Mouse (Mus musculus) gastrocnemius, adult 18-20 months (tissue): ENCODE results near the gene Rpl3l. TPM values are rescaled to one million over a fixed set of nuclear protein-coding genes. Genes with fewer than 3 reads are reported as not detected.
"Not testable (repeated sequence)": the region's sequence is repeated elsewhere in the genome, so short reads cannot be mapped to it uniquely, and the experiment has no call there.

Source experiments
- DNase-seq: peaks from one replicate; pipeline ENCODE4 v3.0.0; 2021; ENCODE audit warnings: low spot score
- total RNA-seq, 2 experiments: library from RNA; stranded (reverse); gene quantifications; 2 replicates each; pipeline ENCODE4 v1.2.3; 2021

The Rpl3l gene
- total RNA-seq, 2 experiments from 2014 or later = 764 to 767 TPM

DNA sequence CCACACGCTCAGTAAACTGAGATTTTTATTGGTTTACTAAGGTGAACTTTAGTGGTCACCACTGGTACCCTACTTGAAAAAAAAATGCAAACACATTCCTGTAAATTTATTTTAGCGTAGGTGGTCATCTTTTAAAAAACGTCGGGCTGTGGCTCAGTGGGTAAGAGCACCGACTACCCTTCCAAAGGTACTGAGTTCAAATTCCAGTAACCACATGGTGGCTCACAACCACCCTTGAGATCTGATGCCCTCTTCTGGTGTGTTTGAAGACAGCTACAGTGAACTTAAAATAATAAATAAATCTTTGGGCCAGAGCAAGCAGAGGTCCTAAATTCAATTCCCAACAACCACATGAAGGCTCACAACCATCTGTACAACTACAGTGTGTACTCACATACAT lies 8.7 kb upstream of the Rpl3l start:
- not testable (repeated sequence) for DNase-seq

DNA sequence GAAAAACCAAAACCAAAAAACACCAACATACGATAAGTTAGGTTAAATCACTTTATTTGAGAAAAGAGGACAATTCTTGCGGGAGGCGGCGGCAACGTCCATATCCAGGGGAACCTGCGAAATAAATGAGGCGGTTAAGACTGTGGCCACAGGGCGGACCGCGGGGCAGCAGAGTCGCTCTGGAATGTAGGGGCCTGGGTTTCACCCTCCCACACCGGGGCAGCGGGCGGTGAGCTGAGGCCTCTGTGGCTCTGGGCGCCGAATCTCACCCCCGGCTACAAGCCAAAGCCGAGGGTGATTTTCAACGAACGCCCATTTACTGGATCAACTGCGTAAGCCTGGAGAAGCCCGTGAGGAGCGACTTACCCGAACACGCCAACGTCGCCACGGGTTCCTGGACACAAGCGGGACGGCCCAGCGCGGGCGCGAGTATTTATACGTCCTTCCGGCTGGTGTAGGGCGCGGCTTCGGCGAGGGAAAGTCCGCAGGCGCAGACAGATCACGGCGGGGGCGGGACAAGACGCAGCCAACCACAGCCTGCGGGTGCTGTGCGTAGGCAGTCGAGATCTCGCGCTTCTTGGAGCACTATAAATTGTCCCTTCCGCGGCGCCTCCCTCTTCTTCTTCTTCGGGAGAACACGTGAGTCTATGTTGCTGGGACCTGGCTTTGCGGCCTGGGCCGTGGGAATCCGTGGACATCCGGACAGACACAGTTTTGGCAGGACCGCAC lies 8.0 kb upstream of the Rpl3l start:
- peak; percentile 98 for DNase-seq

DNA sequence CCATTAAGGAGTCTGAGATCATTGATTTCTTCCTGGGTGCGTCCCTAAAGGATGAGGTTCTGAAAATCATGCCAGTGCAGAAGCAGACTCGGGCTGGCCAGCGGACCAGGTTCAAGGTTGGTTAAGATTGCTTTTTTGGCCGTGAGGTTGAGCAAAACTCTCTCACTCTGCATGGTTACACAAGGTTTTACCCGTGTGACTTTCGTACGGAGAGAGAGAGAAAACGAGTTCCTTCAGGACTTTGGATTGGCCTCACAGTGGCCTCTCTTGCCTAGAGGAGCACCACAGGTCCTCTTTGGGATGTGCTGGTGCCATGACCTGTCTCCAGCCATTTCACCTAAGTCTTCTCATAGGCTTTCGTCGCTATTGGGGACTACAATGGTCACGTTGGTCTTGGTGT lies 7.0 kb upstream of the Rpl3l start:
- DNase-seq = not testable (repeated sequence)

DNA sequence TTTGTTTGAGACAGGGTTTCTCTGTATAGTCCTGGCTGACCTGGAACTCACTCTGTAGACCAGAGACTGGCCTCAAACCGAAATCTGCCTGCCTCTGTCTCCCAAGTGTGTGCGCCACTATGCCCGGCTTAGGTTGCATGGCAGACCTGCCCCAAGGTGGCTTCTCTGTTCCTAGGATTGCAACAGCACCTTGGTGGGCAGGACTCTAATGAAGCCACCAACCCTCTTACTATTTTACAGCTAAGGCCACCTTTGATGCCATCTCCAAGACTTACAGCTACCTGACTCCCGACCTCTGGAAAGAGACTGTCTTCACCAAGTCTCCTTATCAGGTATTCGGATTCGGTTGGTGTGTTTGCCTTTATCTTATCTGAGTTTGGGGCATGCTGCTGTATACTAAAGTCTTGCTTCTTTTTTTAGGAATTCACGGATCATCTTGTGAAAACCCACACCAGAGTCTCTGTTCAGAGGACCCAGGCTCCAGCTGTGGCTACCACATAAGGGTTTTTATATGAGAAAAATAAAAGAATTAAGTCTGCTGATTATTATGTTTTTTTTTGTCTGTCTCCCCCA lies 6.2 kb upstream of the Rpl3l start:
- DNase-seq = not testable (repeated sequence)

DNA sequence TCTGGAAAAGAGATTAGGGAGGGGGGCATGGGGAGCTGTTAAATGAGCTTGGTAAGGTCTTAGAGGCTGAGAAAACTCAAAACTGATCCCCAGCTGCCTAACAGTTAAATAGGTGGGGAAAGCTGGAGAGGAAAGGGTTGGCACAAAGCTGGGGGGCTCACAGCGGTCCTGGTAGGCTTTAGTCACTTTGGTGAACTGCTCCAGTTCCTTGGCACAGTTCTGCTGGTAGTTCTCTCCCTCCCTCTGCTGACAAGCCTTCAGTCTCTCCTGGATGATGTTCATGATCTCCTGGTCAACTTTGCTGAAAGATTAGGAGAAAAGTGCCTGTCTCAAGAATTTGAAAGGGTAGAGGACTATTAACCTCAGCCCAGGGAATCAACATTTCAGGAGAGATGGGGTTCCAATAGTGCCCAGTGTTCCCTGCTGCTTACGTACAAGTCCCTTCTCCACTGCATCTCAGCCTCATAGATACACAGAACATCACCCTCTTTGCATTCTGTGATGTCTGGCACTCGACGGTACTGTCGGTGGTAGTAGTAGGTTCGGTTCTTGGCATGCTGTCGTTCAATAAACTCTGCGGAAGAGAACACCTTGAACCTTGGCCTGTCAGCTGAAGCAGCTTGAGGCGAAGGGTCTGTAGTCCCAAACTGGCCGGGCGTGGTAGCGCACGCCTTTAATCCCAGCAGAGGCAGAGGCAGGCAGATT lies 5.2 kb upstream of the Rpl3l start:
- no peak for DNase-seq

DNA sequence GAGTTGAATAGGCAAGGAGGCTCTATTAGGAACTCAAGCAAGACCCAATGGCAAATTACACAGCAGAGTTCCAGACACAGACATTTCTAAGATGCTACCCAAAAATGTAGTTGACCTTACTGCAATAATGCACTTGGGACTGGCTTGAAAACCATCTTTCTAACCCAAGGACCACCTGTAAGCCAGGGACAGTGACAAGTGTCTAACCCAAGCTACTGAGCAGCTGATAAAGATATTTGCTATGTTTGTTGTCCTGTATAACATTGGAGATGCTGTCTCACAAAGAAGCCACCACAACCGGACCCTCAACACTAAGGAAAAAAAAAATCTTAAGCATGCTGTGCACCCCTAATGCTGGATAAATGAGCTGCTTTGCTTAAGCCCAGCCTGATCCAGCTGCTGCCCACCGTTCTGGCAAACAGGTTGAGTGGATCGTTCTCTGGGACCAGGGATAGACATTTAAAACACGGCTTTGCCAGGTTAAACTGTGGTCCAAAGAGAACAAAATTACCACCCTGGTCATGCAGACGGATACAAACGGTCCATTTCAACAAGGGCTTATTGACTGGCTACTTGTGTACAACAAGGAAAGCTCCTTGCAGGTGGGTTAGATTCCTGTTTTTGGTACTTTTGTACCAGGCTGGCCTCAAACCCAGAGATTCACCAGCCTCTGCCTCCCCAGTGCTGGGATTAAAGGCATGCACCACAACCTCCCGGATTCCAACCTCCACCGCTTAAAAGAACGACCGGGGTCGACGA lies 4.3 kb upstream of the Rpl3l start:
- no peak for DNase-seq

DNA sequence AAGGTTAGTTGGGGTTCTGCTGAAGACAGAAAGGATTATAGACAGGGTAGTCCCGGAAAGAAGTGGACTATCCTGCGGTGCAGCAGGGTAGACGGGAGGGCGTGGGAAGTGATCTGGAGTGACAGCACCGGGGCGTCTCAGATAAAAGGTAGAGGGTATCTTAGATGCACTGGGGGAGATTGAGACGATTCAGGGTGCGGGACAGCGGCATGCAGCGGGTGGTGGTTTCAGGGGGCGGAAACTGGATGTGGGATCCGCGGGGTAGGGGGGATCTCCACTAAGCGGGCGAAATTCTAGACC lies 3.8 kb upstream of the Rpl3l start:
- DNase-seq = no peak

DNA sequence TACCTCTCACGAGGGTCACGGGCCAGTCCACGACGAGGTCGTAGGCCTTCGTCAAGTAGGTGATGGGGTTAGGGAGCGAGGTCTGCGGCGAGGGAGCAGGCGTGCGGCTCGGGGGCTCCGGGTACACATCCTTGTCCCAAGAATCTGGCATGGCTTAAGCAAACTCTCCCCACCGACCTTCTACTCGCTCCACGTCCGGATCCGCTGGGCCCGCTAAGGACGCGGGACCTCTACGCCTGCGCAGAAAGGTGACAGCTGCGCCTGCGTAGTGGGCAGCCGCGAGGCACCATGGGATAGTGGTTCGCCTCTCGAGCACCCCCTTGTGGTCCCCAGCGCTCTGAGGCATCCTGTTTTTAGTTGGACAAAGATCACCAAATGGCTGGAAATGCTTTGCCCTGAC lies 3.4 kb upstream of the Rpl3l start, which contains the start of gene Ndufb10:
Gene Ndufb10 (minus strand): TSS at position 295 of the 400 bp plus-strand sequence.
- DNase-seq = peak; percentile 96

DNA sequence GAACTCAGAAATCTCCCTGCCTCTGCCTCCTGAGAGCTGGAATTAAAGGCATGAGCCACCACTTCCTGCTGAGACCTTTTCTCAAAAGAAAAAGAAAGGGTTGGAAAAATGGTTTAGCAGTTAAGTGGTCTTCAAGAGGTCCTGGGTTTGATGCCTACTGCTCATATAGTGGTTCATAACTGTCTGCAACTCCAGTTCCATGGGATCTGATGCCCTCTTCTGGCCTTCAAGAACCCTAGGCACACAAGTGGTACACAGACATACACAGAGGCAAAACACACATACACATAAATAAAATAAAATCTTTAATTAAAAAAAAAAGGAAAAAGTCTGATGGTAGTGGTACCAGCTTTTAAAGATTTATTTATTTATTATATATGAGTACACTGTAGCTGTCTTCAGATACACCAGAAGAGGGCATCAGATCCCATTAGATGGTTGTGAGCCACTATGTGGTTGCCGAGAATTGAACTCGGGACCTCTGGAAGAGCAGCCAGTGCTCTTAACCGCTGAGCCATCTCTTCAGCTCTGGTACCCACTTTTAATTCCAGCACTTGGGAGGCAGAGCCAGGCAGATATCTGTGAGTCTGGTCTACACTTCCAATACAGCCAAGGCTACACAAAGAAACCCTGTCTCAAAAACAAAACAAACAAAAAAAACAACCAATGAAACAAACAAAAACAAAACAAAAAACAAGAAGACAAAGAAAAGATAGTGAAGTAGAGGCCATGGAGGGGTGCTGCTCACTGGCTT lies 1.8 kb upstream of the Rpl3l start:
- DNase-seq = no peak

DNA sequence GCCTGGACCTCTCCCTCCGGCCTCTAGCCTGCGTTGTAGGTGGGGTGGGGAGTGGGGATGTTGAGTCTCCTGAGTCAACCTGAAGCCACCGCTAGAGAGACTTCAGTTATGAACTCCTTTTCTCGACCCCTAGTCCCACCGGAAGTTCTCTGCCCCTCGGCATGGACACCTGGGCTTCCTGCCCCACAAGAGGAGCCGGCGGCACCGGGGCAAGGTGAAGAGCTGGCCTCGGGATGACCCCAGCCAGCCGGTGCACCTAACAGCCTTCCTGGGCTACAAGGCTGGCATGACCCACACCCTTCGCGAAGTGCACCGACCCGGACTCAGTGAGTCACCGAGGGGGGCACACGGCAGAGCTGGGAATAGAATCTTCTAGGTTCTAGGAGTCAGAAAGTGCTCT lies 564 bp downstream of the Rpl3l start:
- no peak for DNase-seq

DNA sequence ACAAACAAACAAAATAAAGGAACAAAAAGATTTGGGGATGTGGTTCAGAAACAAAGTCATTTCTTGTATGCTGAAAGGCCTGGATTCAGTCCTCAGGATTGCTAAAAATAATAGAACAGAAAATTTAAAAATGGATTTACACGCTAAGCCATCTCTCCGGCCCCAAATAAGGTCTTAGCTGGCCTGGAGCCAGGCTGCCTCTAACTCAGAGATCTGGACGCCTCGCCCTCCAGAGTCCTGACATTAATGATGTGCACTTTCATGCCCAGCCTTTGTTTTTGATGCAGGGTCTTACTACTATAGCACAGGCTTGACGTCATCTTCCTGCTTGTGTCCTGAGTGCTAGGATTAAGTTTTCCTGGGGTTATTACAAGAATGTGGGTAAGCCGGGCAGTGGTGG lies 1.4 kb downstream of the Rpl3l start:
- peak; percentile 55 for DNase-seq

DNA sequence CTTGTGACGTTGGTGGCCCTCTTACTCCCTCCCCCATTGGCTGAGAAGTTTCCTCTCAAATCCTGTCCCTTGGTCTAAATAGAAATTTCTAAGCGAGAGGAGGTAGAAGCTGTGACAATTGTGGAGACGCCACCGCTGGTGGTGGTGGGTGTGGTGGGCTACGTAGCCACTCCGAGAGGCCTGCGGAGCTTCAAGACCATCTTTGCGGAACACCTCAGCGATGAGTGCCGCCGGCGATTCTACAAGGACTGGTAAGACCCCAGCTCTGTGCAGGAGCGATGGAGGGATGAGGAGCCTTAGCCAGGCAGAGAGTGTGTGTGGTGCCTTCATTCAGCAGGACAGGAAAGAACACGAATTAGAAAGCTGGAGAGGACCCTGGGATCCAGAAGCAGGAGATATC lies 3.2 kb downstream of the Rpl3l start:
- no peak for DNase-seq

DNA sequence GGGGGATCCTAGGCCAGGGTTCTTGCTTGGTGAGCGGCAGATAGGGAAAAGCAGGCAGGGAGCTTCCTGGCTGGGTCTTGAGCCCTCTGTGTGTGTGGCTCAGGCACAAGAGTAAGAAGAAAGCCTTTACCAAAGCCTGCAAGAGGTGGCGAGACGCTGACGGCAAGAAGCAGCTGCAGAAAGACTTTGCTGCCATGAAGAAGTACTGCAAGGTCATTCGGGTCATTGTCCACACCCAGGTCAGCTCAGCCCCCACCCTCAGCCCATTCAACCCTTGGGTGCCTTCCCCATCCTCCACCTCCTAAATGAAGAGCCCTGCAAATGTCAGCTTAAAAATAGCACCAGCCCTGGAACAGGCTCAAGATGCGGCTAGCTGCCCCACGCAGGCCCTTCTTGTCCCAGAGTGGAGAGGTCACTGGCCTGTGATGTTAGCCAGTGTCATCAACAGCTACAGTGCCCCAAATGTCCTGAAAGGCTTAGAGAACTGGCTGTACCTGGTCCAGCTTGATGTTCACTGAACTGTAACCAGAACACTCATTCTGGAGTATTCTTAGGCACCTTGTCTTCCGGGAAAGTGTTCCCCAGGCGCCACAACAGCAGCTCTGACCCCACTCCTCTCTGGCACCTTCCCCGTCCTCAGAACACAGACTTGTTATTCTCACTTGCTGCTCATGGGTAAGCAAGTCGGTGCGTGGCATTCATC lies 4.8 kb downstream of the Rpl3l start:
- peak; percentile 89 for DNase-seq

DNA sequence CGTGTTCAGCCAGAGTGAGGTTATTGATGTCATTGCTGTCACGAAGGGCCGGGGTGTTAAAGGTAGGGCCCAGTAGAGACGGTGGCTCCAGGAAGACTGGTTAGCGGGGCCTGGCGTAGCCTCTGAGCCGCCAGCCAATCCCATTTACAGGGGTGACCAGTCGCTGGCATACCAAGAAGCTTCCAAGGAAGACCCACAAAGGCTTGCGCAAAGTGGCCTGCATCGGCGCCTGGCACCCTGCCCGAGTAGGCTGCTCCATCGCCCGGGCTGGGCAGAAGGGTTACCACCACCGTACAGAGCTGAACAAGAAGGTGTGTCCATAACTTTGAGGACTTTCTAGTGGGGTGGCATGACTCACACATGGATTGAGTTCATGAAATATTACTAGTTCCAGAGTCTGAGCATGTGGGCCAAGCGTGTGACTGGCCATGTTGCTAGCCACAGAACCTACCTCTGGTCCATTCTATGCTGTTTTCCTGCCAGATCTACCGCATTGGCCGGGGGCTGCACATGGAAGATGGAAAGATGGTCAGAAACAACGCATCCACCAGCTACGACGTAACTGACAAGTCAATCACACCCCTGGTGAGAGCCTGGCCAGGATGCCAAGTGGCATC lies 5.9 kb downstream of the Rpl3l start:
- no peak for DNase-seq

DNA sequence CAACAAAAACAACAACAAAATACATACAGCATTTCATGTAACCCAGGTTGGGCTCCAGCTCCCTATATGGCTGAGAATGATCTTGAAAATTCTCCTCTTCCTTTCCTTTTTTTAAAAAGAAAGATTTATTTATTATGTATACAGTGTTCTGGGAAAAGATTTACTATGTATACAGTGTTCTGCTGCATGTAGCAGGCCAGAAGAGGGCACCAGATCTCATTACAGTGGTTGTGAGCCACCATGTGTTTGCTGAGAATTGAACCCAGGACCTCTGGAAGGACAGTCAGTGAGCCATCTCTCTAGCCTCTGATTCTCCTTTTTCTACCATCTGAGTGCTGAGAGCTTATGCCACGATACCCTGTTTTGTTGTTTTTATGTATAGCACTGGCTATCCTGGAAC lies 6.9 kb downstream of the Rpl3l start:
- no peak for DNase-seq

DNA sequence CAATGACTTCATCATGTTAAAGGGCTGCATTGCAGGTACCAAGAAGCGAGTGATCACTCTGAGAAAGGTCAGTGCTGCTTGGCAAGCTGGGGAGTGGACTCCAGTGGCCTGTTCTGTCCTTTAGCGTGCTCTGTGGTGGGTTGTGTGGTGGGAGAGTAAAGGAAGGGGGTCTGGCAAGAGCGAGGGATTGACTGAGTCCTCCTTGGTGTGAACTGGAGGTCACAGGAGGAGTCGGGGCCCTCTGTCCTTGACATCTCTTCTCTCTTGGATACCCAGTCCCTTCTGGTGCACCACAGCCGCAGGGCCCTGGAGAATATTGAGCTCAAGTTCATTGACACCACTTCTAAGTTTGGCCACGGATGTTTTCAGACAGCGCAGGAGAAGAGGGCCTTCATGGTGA lies 7.8 kb downstream of the Rpl3l start:
- no peak for DNase-seq

DNA sequence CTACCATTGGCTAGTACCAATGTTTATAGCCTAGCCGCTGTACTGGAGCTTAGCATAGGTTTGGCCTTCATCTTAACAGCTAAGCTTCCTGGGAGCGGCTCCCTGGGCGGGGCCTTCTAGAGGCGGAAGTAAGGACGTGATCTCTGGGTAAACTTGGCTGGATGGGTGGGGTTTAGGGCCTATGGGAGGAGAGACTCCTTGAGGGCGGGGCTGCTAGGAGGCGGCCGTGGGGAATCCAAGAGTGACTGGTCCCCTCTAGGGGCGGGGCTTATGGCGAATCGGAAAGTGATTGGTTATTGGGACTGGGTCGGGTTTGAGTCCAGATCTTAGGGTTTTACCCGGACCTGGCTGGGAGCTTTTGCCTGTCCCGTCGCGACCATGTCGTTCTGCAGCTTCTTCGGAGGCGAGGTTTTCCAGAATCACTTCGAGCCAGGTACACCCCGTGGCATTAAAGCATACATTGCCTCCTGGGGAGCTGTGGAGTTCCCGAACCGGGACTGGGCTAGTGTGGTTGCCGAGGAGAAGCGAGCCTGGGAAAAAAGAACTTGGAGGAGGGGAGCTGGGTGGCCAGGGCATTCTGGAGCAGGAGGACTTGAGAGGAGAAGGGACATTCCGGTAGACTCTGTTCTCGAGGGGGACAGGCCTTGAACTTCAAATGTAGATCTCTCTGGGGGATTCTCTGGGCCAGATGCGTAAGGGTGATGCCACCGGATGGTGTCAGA lies 8.9 kb downstream of the Rpl3l start, which contains the start of gene Msrb1:
Gene Msrb1 (plus strand): TSS at position 313 of the 722 bp plus-strand sequence.
- peak; percentile 99 for DNase-seq

DNA sequence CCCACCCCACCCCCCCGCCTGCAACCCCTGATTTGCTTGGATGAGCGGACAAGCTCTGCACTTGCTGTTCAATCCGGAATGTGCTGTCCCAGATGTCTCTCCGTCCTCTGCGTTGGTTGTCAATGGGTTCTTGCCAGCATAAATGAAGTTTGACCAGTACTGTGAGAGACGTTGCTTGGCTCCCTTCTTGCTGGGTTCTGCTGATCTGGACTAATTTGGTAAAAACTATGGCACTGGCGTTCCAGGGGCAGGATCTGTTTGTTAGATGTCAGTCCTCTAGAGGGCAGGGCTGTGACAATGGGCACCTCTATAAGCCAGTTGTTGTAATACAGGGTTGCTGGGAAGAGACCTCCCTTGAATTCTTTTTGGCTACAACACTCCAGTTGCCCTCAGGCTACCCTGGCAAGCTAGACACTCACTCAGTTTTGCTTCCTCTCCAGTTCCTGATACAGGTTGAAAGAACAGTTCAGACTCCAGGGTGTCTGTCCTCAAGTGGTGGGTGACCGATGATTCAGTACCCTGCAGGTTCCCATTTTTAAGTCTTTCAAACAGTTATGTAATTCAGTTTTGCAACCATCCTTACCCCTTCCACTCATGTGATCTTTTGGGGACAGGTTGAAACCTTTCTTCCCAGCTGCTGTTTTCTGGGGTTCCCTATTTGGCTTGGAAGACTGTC lies 9.7 kb downstream of the Rpl3l start:
- DNase-seq = no peak

DNA sequence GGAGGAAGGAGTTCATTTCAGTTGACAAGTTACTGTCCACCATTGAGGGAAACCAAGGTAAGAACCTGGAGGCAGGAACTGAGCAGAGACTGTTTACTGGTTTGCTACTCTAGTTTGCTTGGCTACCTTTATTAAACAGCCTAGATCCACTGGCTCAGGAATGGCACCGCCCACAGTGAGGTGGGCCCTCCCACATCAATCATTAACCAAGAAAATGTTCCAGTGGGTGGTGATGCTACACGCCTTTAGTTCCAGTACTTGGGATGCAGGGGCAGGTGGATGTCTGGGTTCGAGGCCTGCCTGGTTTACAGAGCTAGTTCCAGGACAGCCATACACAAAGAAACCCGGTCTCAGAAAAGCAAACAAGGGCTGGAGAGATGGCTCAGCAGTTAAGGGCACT lies 10.6 kb downstream of the Rpl3l start:
- DNase-seq = no peak
